ENCODE assay signal across 8 mouse cellular contexts in the genomic region with DNA sequence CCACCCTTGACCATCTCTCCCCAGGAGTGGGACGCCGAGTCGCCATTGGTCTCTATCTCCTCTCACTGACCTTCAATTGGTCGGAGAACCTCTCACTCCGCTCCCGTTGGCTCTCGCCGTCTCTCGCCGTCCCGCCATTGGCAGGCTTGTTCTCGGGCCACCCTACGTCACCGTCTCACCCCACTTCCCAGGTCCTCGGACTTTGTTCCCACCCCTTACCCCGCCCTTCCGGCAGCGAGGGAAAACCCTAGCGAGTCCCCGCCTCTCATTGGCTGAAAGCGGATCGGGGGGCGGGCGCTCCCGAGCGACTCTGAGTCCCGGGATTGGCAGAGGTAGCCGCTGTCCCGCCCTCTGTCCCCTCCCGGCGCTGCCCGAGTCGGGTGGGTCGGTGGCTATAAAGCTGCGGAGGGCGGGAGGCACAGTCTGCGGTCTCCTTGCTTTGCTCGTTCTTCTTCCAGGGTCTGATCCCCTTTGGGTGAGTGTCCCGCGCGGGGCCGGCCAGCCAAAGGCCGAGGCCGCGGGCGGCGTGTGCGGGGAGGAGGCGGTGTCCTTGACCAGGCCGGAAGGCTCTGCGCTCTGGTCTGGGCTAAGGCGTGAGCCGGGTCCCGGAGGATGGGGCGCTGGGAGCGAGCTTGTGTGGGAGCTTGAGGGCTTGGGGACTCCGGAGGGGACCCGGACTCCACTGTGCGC. TPM values are rescaled to one million over a fixed set of nuclear protein-coding genes. Genes with fewer than 3 reads are reported as not detected.
A peak's percentile ranks its signal among the peaks of the same experiment; 100 is the strongest.
DNase-seq lines count a peak whose midpoint lies in the region; ATAC-seq lines count a peak whose summit lies in the region.

A gene (plus strand): TSS at position 341 of the 690 bp plus-strand sequence.

- H3K4me1 ChIP-seq in hindbrain, embryonic 14.5 days (replicated peaks; ENCODE audit: control insufficient read depth, insufficient read depth, low read length) = peaks cover 50% of the 10 kb centered on the region

- H3K27ac ChIP-seq in hindbrain, embryonic 14.5 days = peak within 1 kb of the TSS; percentile 97

- peak within 1 kb of the TSS; percentile 83 for H3K4me2 ChIP-seq in hindbrain, embryonic 14.5 days (replicated peaks)

- H3K36me3 ChIP-seq in hindbrain, embryonic 14.5 days (replicated peaks; ENCODE audit: control insufficient read depth, insufficient read depth) = peaks cover 5% of the 10 kb centered on the region; the same call in 1 of the 2 replicates

- under 1% methylated on average over 59 of the region's 59 CpGs for WGBS in hindbrain, embryonic 14.5 days

- peak; percentile 100 for DNase-seq in R1 (ENCODE audit: low read depth, low spot score)
- DNase-seq in cerebellum, postnatal 25 days = peak; percentile 99 to 100
- DNase-seq in frontal cortex, postnatal 25 days (ENCODE audit: low spot score in 2 of 2) = peak; percentile 92 to 97
- DNase-seq in hindbrain, embryonic 14.5 days (ENCODE audit: low spot score) = peak; percentile 98
- DNase-seq in layer of hippocampus, postnatal 36 days = peak; percentile 99
- DNase-seq in lung, postnatal 36 days = peak; percentile 99
- DNase-seq in retina, postnatal 1 day = peak; percentile 100
- peak; percentile 93 to 99 for DNase-seq in urinary bladder, adult 18-20 months (ENCODE audit: low spot score in 2 of 2)

- H3K27me3 ChIP-seq in hindbrain, embryonic 14.5 days (ENCODE audit: control insufficient read depth, insufficient read depth, low read length) = no peaks in the 10 kb centered on the region

- H3K9me3 ChIP-seq in hindbrain, embryonic 14.5 days (ENCODE audit: control insufficient read depth, low read length) = no peaks in the 10 kb centered on the region

- peak within 1 kb of the TSS; percentile 91 for H3K9ac ChIP-seq in hindbrain, embryonic 14.5 days

- peak within 1 kb of the TSS; percentile 75 for H3K4me3 ChIP-seq in hindbrain, embryonic 14.5 days (replicated peaks; ENCODE audit: low read length)

- ATAC-seq in hindbrain, embryonic 14.5 days (ENCODE audit: low FRiP score) = peak; percentile 99

RNA-seq across cellular contexts. Expression of the gene that starts here (rescaled TPM):
- 533 and 643 TPM in 2 replicates for polyA plus RNA-seq in hindbrain, embryonic 14.5 days (2014; fragmentation: Nextera tagmentation; extraction: Ambion mirVana)
- 100 to 1,000 TPM; 217 to 241 TPM for total RNA-seq in layer of hippocampus, postnatal 36 days (2021)

Comparison
In these comparisons a context has a peak if more than half of its experiments do, and no peak if none do; other contexts are left out.
1. Peak in every context shown above with its lines: DNase-seq, ATAC-seq, H3K4me3 ChIP-seq and H3K27ac ChIP-seq.